Mouse (Mus musculus) CH12.LX (cell line): ENCODE results near the gene Ebf3. TPM values are rescaled to one million over a fixed set of nuclear protein-coding genes. Genes with fewer than 3 reads are reported as not detected.

Experiments used
- DNase-seq: peaks from one replicate; pipeline ENCODE4 v3.0.0-alpha.2; 2013; ENCODE audit errors: extremely low read depth
- H3K27ac ChIP-seq: 2 replicates; pipeline ENCODE4 v1.5.1; 2012; ENCODE audit warnings: low read depth, mild to moderate bottlenecking, control low read depth, moderate library complexity; ENCODE audit not compliant: insufficient read depth
- H3K27me3 ChIP-seq: replicated peaks from 2 replicates; pipeline ENCODE3; 2012; ENCODE audit warnings: inconsistent platforms
- H3K36me3 ChIP-seq, 2 experiments: replicated peaks in 1 of 2; 2 replicates each; pipeline versions ENCODE3 to v1.6.1; 2012; ENCODE audit warnings: inconsistent platforms in 1 of 2, low read length in 1 of 2, mild to moderate bottlenecking in 1 of 2, mixed read lengths in 1 of 2, moderate library complexity in 1 of 2; ENCODE audit not compliant: control insufficient read depth in 1 of 2, insufficient read depth in 1 of 2
- H3K4me1 ChIP-seq, 2 experiments: 2 replicates each; pipeline ENCODE4 v1.6.1; 2012; ENCODE audit warnings: inconsistent platforms in 1 of 2, moderate library complexity in 1 of 2; ENCODE audit not compliant: insufficient read depth in 2 of 2, control insufficient read depth in 1 of 2
- H3K4me2 ChIP-seq: 2 replicates; pipeline ENCODE4 v1.6.1; 2012; ENCODE audit warnings: low read depth, mild to moderate bottlenecking, control low read depth; ENCODE audit not compliant: poor library complexity, insufficient read depth, severe bottlenecking
- H3K4me3 ChIP-seq, 3 experiments: fragments of 150-350 bp in 1 of 3; sonication (generic) in 1 of 3; replicated peaks in 1 of 3; 2 replicates each; pipeline versions ENCODE3 to v1.5.1; 2011 to 2012; ENCODE audit warnings: low read depth in 2 of 3, low read length in 2 of 3, mild to moderate bottlenecking in 2 of 3, moderate library complexity in 2 of 3, control low read depth in 1 of 3, improper control_type of control experiment in 1 of 3, inconsistent platforms in 1 of 3, mixed read lengths in 1 of 3; ENCODE audit not compliant: poor library complexity in 1 of 3
- H3K79me2 ChIP-seq: replicated peaks from 2 replicates; pipeline ENCODE4 v1.6.1; 2012; ENCODE audit warnings: mild to moderate bottlenecking, moderate library complexity; ENCODE audit not compliant: control insufficient read depth, poor library complexity, insufficient read depth, severe bottlenecking; ENCODE audit errors: extremely low read depth
- H3K9ac ChIP-seq: 2 replicates; pipeline ENCODE4 v1.6.1; 2012; ENCODE audit warnings: low read depth, mild to moderate bottlenecking, control low read depth, moderate library complexity; ENCODE audit not compliant: insufficient read depth
- H3K9me3 ChIP-seq: replicated peaks from 2 replicates; pipeline ENCODE3; 2012; ENCODE audit warnings: low read length, inconsistent platforms, mixed read lengths
- CHD2 ChIP-seq: IDR thresholded peaks from 2 replicates; pipeline ENCODE4 v1.6.1; 2011; ENCODE audit warnings: low read length, improper control_type of control experiment
- E2F4 ChIP-seq: IDR thresholded peaks from 2 replicates; pipeline ENCODE4 v1.6.1; 2011; ENCODE audit warnings: low read depth, low read length, improper control_type of control experiment; ENCODE audit not compliant: insufficient replicate concordance
- ETS1 ChIP-seq: conservative IDR thresholded peaks from 2 replicates; pipeline ENCODE4 v1.6.1; 2012; ENCODE audit warnings: low read depth, mild to moderate bottlenecking, inconsistent platforms, low read length, improper control_type of control experiment, moderate library complexity
- IRF4 ChIP-seq: IDR thresholded peaks from 2 replicates; pipeline ENCODE4 v1.6.1; 2014; ENCODE audit warnings: low read depth, mild to moderate bottlenecking, inconsistent platforms, low read length, improper control_type of control experiment
- JUND ChIP-seq: conservative IDR thresholded peaks from 2 replicates; pipeline ENCODE4 v1.6.1; 2011; ENCODE audit warnings: low read depth, low read length, improper control_type of control experiment
- KAT2A ChIP-seq: IDR thresholded peaks from 2 replicates; pipeline ENCODE4 v1.6.1; 2012; ENCODE audit warnings: low read length, improper control_type of control experiment, inconsistent platforms; ENCODE audit not compliant: insufficient replicate concordance
- MAFK ChIP-seq: IDR thresholded peaks from 2 replicates; pipeline ENCODE4 v1.6.1; 2011; ENCODE audit warnings: low read length, improper control_type of control experiment; ENCODE audit not compliant: insufficient replicate concordance
- MAX ChIP-seq: IDR thresholded peaks from 2 replicates; pipeline ENCODE4 v1.6.1; 2011; ENCODE audit warnings: low read length, improper control_type of control experiment
- NRF1 ChIP-seq: IDR thresholded peaks from 2 replicates; pipeline ENCODE4 v1.6.1; 2014; ENCODE audit warnings: low read depth, mild to moderate bottlenecking, inconsistent platforms, low read length, improper control_type of control experiment, moderate library complexity
- PAX5 ChIP-seq: IDR thresholded peaks from 2 replicates; pipeline ENCODE4 v1.6.1; 2012; ENCODE audit warnings: low read length, inconsistent platforms, mixed read lengths
- POLR2A ChIP-seq: IDR thresholded peaks from 2 replicates; pipeline ENCODE4 v1.6.1; 2011; ENCODE audit warnings: low read depth, mild to moderate bottlenecking, improper control_type of control experiment, low read length
- POLR2AphosphoS2 ChIP-seq: IDR thresholded peaks from 2 replicates; pipeline ENCODE4 v1.6.1; 2011; ENCODE audit warnings: low read depth, low read length, improper control_type of control experiment
- RAD21 ChIP-seq: IDR thresholded peaks from 2 replicates; pipeline ENCODE4 v1.6.1; 2011; ENCODE audit warnings: low read depth, mild to moderate bottlenecking, low read length, improper control_type of control experiment, moderate library complexity
- RCOR1 ChIP-seq: conservative IDR thresholded peaks from 2 replicates; pipeline ENCODE4 v1.6.1; 2012; ENCODE audit warnings: low read depth, mild to moderate bottlenecking, inconsistent platforms, low read length, improper control_type of control experiment
- SMC3 ChIP-seq: IDR thresholded peaks from 2 replicates; pipeline ENCODE4 v1.6.1; 2011; ENCODE audit warnings: low read depth, low read length, improper control_type of control experiment
- TCF12 ChIP-seq: IDR thresholded peaks from 2 replicates; pipeline ENCODE4 v1.6.1; 2014; ENCODE audit warnings: low read depth, mild to moderate bottlenecking, inconsistent platforms, low read length, improper control_type of control experiment
- UBTF ChIP-seq: IDR thresholded peaks from 2 replicates; pipeline ENCODE4 v1.6.1; 2012; ENCODE audit warnings: low read depth, mild to moderate bottlenecking, inconsistent platforms, low read length, improper control_type of control experiment, moderate library complexity
- USF1 ChIP-seq: IDR thresholded peaks from 2 replicates; pipeline ENCODE4 v1.6.1; 2014; ENCODE audit warnings: low read depth, mild to moderate bottlenecking, inconsistent platforms, low read length, improper control_type of control experiment
- ZC3H11A ChIP-seq: IDR thresholded peaks from 2 replicates; pipeline ENCODE4 v1.6.1; 2012; ENCODE audit warnings: low read depth, mild to moderate bottlenecking, inconsistent platforms, low read length, improper control_type of control experiment
- ZKSCAN1 ChIP-seq: IDR thresholded peaks from 2 replicates; pipeline ENCODE4 v1.6.1; 2012; ENCODE audit warnings: low read depth, inconsistent platforms, low read length, improper control_type of control experiment, borderline replicate concordance
- ZMIZ1 ChIP-seq: IDR thresholded peaks from 2 replicates; pipeline ENCODE4 v1.6.1; 2012; ENCODE audit warnings: low read depth, mild to moderate bottlenecking, inconsistent platforms, low read length, improper control_type of control experiment
- dilution Hi-C: fragments of 300-500 bp; cut with MboI; formaldehyde crosslinking; loops from 2 replicates; pipeline ENCODE4 v1.14.3; 2020; ENCODE audit warnings: low sequenced_read_pairs; ENCODE audit not compliant: extremely low pct_unique_long_range_greater_than_20kb, extremely low pct_ligation_motif_present
- in situ Hi-C: fragments of 300-500 bp; cut with MboI; formaldehyde crosslinking; loops from 3 replicates; pipeline ENCODE4 v1.14.3; 2019; ENCODE audit warnings: low sequenced_read_pairs, low pct_ligation_motif_present, low pct_unique_long_range_greater_than_20kb, mixed read lengths
- polyA plus RNA-seq: library from polyadenylated mRNA; unstranded; fragments of >175 nt; gene quantifications from 2 replicates; pipeline ENCODE4 v1.2.1, GENCODE M21; 2012; ENCODE audit warnings: low read depth; ENCODE audit not compliant: insufficient read length
- total RNA-seq, 2 experiments: library from RNA; depleted of rRNA; stranded (reverse); fragments of 300-350 nt in 1 of 2; fragments of >200 nt in 1 of 2; gene quantifications; 2 replicates each; pipeline ENCODE4 v1.2.3; 2012 to 2014

Gene Ebf3
- total and polyA plus RNA-seq, 3 experiments, result 0.10 to 0.89 TPM; not detected in 1

DNA sequence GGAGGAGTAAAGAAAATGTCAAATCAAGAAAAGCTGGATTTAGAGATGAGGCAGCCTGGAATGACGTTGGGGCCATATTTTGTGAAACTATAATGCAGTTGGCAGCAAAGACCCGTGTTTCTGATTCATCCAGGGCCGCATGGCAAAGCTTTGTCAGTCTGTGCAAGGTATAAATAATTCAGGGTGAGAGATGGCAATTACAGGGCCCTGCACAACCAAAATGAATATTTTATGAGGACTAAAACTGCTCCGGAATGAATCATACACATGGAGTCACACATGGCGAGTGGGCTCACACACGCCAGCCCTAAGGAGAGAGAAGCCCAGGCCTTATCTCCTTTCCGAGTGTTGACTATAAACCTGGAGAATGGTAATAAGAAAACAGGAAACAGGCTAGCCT, 69.4 kb downstream of the Ebf3 start:
- dilution Hi-C loops, result no loop called here
- peaks cover 2 to 4% of the 10 kb centered on the region in 2 experiments; a peak in 2 of 4 replicates for H3K4me1 ChIP-seq
- TF ChIP-seq NRF1 (no peak), PAX5 (no peak), TCF12 (no peak), UBTF (no peak), CHD2 (no peak)
- TF ChIP-seq, all 38 proteins: peak for 0
- Histone ChIP-seq H3K36me3 (no peaks in the 10 kb centered on the region), H3K4me3 (no peak overlapping the region), H3K9me3 (no peaks in the 10 kb centered on the region), H3K9ac (no peak overlapping the region), H3K4me2 (no peak overlapping the region), H3K79me2 (no peaks in the 10 kb centered on the region), H3K27ac (no peak overlapping the region), H3K27me3 (peaks cover 4% of the 10 kb centered on the region)
- no peak for DNase-seq
- in situ Hi-C loops, result no loop called here

DNA sequence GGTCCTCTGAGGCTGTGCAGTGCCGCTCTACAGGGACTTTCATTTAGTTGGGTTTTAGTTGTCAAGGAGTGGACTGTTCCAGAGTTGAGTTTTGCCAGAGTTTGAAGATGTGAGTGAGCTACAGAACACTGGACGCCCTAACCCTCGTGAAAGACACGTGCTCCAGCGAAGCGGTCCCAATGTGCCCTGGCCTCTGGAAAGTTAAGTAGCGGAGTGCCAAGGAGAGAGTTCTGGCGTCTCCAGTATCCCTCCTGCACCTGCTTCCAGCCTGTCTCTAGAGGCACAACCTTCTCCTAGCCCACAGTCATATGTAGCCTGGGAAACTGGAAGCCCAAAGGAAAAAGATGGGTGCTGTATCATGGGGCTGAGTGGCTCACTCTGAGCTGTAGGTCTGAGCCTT, 73.8 kb downstream of the Ebf3 start:
- DNase-seq, result no peak
- H3K9me3 ChIP-seq, result no peaks in the 10 kb centered on the region
- no peak overlapping the region for H3K4me2 ChIP-seq
- no peak overlapping the region for H3K9ac ChIP-seq
- H3K36me3 ChIP-seq, result no peaks in the 10 kb centered on the region
- TF ChIP-seq SMC3, result no peak
- no peak for TF ChIP-seq JUND
- no peak for TF ChIP-seq UBTF
- TF ChIP-seq MAFK, result no peak
- no peak for TF ChIP-seq PAX5
- TF ChIP-seq RAD21, result no peak
- TF ChIP-seq IRF4, result no peak
- TF ChIP-seq KAT2A, result no peak
- no peak for TF ChIP-seq MAX
- TF ChIP-seq RCOR1, result no peak
- no peak for TF ChIP-seq ETS1
- TF ChIP-seq TCF12, result no peak
- no peak for TF ChIP-seq POLR2A
- no peaks in the 10 kb centered on the region for H3K4me1 ChIP-seq
- H3K27ac ChIP-seq, result no peak overlapping the region
- in situ Hi-C loops, result no loop called here
- no peaks in the 10 kb centered on the region for H3K79me2 ChIP-seq
- peaks cover 5% of the 10 kb centered on the region for H3K27me3 ChIP-seq
- dilution Hi-C loops, result no loop called here
- H3K4me3 ChIP-seq, result no peak overlapping the region

DNA sequence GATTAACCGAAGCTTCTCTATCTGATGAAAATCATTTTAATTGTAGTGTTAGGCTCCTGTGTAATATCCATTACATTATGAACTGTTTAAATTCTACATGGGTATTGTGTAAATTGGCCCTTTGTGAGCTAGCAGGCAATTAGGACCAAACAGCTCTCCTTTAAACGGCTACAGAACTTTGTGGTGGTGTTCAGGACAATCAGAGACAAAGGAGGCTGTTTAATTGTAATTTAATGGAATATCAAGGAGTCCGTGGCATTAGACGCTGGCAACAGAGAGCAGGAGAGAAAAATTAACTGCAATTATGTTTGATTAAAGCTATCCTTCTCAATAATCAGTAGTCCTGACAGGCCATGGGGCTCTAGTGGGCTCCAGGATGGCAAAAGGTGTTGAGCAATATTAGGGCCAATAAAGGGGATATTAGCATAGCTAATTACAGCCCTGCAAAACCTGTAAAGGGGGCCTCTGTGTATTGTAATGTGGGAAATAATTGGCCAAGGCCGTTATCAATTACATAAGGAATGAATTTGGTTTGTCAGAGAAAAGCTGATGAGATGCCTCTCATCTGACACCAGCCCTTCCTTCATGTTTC, 74.6 kb downstream of the Ebf3 start:
- peaks cover 5% of the 10 kb centered on the region for H3K27me3 ChIP-seq
- DNase-seq, result no peak
- no peaks in the 10 kb centered on the region for H3K9me3 ChIP-seq
- no peak overlapping the region for H3K4me2 ChIP-seq
- no peak overlapping the region for H3K27ac ChIP-seq
- H3K36me3 ChIP-seq, result no peaks in the 10 kb centered on the region
- no peaks in the 10 kb centered on the region for H3K79me2 ChIP-seq
- no peaks in the 10 kb centered on the region for H3K4me1 ChIP-seq
- in situ Hi-C loops, result no loop called here
- no peak overlapping the region for H3K4me3 ChIP-seq
- TF ChIP-seq E2F4, result no peak
- no peak for TF ChIP-seq ZC3H11A
- TF ChIP-seq UBTF, result no peak
- TF ChIP-seq POLR2A, result no peak
- TF ChIP-seq ZMIZ1, result no peak
- no peak for TF ChIP-seq ZKSCAN1
- no peak for TF ChIP-seq POLR2AphosphoS2
- TF ChIP-seq USF1, result no peak
- dilution Hi-C loops, result no loop called here
- H3K9ac ChIP-seq, result no peak overlapping the region
